Mouse (Mus musculus) layer of hippocampus, adult 8-10 months (tissue): ENCODE measurements around the gene Sft2d2. TPM values are rescaled to one million over a fixed set of nuclear protein-coding genes. Genes with fewer than 3 reads are reported as not detected.

ENCODE experiments used
- DNase-seq, 2 experiments: peaks; one replicate each; pipeline ENCODE4 v3.0.0; 2022; ENCODE audit warnings: low spot score in 2 of 2
- total RNA-seq, 4 experiments: library from RNA; stranded (reverse); gene quantifications; 2 replicates each; pipeline ENCODE4 v1.2.4; 2022

Sft2d2 gene
- total RNA-seq, 4 experiments from 2014 or later = 14.1 to 17.6 (median 14.9) TPM

GRCm38 (mm10) chr1:165190571-165191273 is 3.5 kb downstream of the Sft2d2 start:
- no peak for DNase-seq

GRCm38 (mm10) chr1:165190068-165190467 is 4.2 kb downstream of the Sft2d2 start:
- no peak for DNase-seq

GRCm38 (mm10) chr1:165188806-165189580 is 5.2 kb downstream of the Sft2d2 start:
- no peak for DNase-seq

- no peak for DNase-seq
These were observed 6.9 kb downstream of the Sft2d2 start for GRCm38 (mm10) chr1:165187357-165187756.

- no peak for DNase-seq
These were observed 7.7 kb downstream of the Sft2d2 start for GRCm38 (mm10) chr1:165186491-165186890.

- no peak for DNase-seq
These were observed 9.1 kb downstream of the Sft2d2 start for GRCm38 (mm10) chr1:165185116-165185515.

GRCm38 (mm10) chr1:165184178-165184577 is 10.1 kb downstream of the Sft2d2 start:
- no peak for DNase-seq

- no peak for DNase-seq
These were observed 10.8 kb downstream of the Sft2d2 start for GRCm38 (mm10) chr1:165183400-165183799.

GRCm38 (mm10) chr1:165179321-165179720 is 14.9 kb downstream of the Sft2d2 start:
- no peak for DNase-seq

GRCm38 (mm10) chr1:165178075-165178474 is 16.2 kb downstream of the Sft2d2 start:
- no peak for DNase-seq

GRCm38 (mm10) chr1:165174059-165174616 is 20.1 kb downstream of the Sft2d2 start:
- no peak for DNase-seq

GRCm38 (mm10) chr1:165171277-165171676 is 23.0 kb downstream of the Sft2d2 start:
- no peak for DNase-seq

- DNase-seq = no peak
These were observed 24.1 kb downstream of the Sft2d2 start for GRCm38 (mm10) chr1:165170157-165170556.

- DNase-seq = no peak
These were observed 24.8 kb downstream of the Sft2d2 start for GRCm38 (mm10) chr1:165169462-165169861.

GRCm38 (mm10) chr1:165164920-165165319 is 29.3 kb downstream of the Sft2d2 start:
- no peak for DNase-seq

GRCm38 (mm10) chr1:165160723-165161405 is 33.4 kb downstream of the Sft2d2 start, which contains the start of gene Tbx19:
TSS of gene Tbx19 (minus strand) at chr1:165160773.
- no peak for DNase-seq

GRCm38 (mm10) chr1:165158841-165159240 is 35.4 kb downstream of the Sft2d2 start:
- no peak for DNase-seq

- DNase-seq = no peak
These were observed 40.1 kb downstream of the Sft2d2 start for GRCm38 (mm10) chr1:165154162-165154561.

GRCm38 (mm10) chr1:165151216-165151615 is 43.0 kb downstream of the Sft2d2 start:
- no peak for DNase-seq

- DNase-seq = no peak
These were observed 51.8 kb downstream of the Sft2d2 start for GRCm38 (mm10) chr1:165142343-165142916.

- DNase-seq = no peak
These were observed 54.0 kb downstream of the Sft2d2 start for GRCm38 (mm10) chr1:165140227-165140626.
